Mouse (Mus musculus) CD4-positive, CD25-positive, alpha-beta regulatory T cell, adult 2 months (primary cell): ENCODE measurements around the gene Unk.

ENCODE experiments used
- DNase-seq: peaks from one replicate; pipeline ENCODE4 v3.0.0-alpha.2; 2012; ENCODE audit warnings: low read depth, low spot score

Unk gene

GRCm38 (mm10) chr11:116061641-116062415, 31.7 kb downstream of the Unk start:
- no peak for DNase-seq

- no peak for DNase-seq
Observed at GRCm38 (mm10) chr11:116062521-116062920, 32.4 kb downstream of the Unk start.

- DNase-seq = no peak
Observed at GRCm38 (mm10) chr11:116063562-116063961, 33.4 kb downstream of the Unk start.

GRCm38 (mm10) chr11:116064187-116064867, 34.2 kb downstream of the Unk start:
- DNase-seq = no peak

GRCm38 (mm10) chr11:116065345-116065744, 35.2 kb downstream of the Unk start:
- DNase-seq = no peak

- peak; percentile 81 for DNase-seq
Observed at GRCm38 (mm10) chr11:116071510-116071909, 41.4 kb downstream of the Unk start.

GRCm38 (mm10) chr11:116072608-116073007, 42.5 kb downstream of the Unk start:
- no peak for DNase-seq

- no peak for DNase-seq
Observed at GRCm38 (mm10) chr11:116074436-116074991, 44.4 kb downstream of the Unk start.

- no peak for DNase-seq
Observed at GRCm38 (mm10) chr11:116075539-116076265, 45.6 kb downstream of the Unk start.

- no peak for DNase-seq
Observed at GRCm38 (mm10) chr11:116076266-116076540, 46.1 kb downstream of the Unk start.

- peak; percentile 71 for DNase-seq
Observed at GRCm38 (mm10) chr11:116076836-116077235, 46.7 kb downstream of the Unk start.

- DNase-seq = peak; percentile 66
Observed at GRCm38 (mm10) chr11:116077446-116078204, 47.5 kb downstream of the Unk start, which contains the start of gene Unc13d. TSS of gene Unc13d (minus strand) at chr11:116077961.

GRCm38 (mm10) chr11:116078221-116078620, 48.1 kb downstream of the Unk start:
- peak; percentile 90 for DNase-seq

- no peak for DNase-seq
Observed at GRCm38 (mm10) chr11:116078676-116079320, 48.7 kb downstream of the Unk start.

- DNase-seq = no peak
Observed at GRCm38 (mm10) chr11:116079511-116079910, 49.4 kb downstream of the Unk start.

GRCm38 (mm10) chr11:116081081-116081480, 51.0 kb downstream of the Unk start:
- DNase-seq = peak; percentile 87

- DNase-seq = no peak
Observed at GRCm38 (mm10) chr11:116083096-116083672, 53.1 kb downstream of the Unk start.

- no peak for DNase-seq
Observed at GRCm38 (mm10) chr11:116084166-116084565, 54.0 kb downstream of the Unk start.

GRCm38 (mm10) chr11:116086258-116087193, 56.4 kb downstream of the Unk start, which contains the start of gene Wbp2:
TSS of gene Wbp2 (minus strand) at chr11:116086995.
- peak; percentile 99 for DNase-seq
